Comparison of ENCODE assay signal across 22 mouse cellular contexts in the genomic region with DNA sequence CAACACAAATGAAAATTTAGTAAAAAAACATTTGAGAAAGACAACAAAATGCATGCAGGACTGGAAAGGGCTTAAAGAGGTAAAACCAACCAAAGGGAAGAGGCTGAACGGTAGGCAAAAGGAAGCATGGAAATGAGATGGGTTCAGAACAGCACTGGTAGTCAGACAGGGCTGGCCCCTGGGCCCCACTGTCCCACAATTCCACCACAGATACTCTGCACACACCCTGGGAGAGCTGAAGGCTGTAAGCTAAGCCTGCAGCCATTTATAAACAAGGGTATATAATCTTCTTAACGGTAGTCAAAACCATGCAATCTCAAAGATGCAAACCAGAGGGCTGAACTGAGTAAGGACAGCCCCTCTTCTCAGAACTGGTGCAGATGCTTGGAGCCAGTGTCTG.
A peak's percentile ranks its signal among the peaks of the same experiment; 100 is the strongest.
DNase-seq lines count a peak whose midpoint lies in the region; ATAC-seq lines count a peak whose summit lies in the region.
"Had no signal": no experiment of that assay in that cellular context is flagged by ENCODE, and none has a peak within 500 bp of the region (broad histone marks: within the 10 kb centered on the region; RNA-seq: fewer than 3 reads in every experiment).

No protein-coding gene starts in this region.

- no peaks in the 10 kb centered on the region for H3K9me3 ChIP-seq in liver, embryonic 11.5 days (ENCODE audit: control insufficient read depth, low read length)
- H3K9me3 ChIP-seq in liver, embryonic 15.5 days (replicated peaks), result no peaks in the 10 kb centered on the region
- H3K9me3 ChIP-seq: embryonic facial prominence, embryonic 10.5 days; forebrain, embryonic 13.5 days; heart, embryonic 15.5 days had no signal

- peak; percentile 77 for ATAC-seq in liver, embryonic 11.5 days (replicated peaks; ENCODE audit: low FRiP score)
- peak; percentile 49; the same call in 1 of the 2 replicates for ATAC-seq in liver, embryonic 15.5 days (ENCODE audit: insufficient read depth)
- no peak for ATAC-seq in megakaryocyte progenitor cell, adult 5-6 weeks (replicated peaks; ENCODE audit: poor library complexity)
- ATAC-seq: forebrain, embryonic 13.5 days; forebrain, postnatal 0 days; Patski had no signal

- H3K9ac ChIP-seq in liver, embryonic 11.5 days (ENCODE audit: low read depth, low read length), result no peak overlapping the region
- H3K9ac ChIP-seq in liver, embryonic 15.5 days, result no peak overlapping the region
- H3K9ac ChIP-seq: forebrain, embryonic 13.5 days; forebrain, postnatal 0 days; heart, embryonic 15.5 days had no signal

- no peak overlapping the region for H3K4me2 ChIP-seq in liver, embryonic 11.5 days
- no peak overlapping the region for H3K4me2 ChIP-seq in liver, embryonic 15.5 days
- H3K4me2 ChIP-seq: forebrain, embryonic 13.5 days; heart, embryonic 11.5 days; heart, embryonic 15.5 days had no signal

- H3K27ac ChIP-seq in liver, embryonic 11.5 days (ENCODE audit: low read depth, low read length), result no peak overlapping the region
- no peak overlapping the region for H3K27ac ChIP-seq in liver, embryonic 15.5 days (replicated peaks)
- H3K27ac ChIP-seq: embryonic facial prominence, embryonic 10.5 days; forebrain, embryonic 13.5 days; heart, adult 2 months; heart, embryonic 15.5 days had no signal

- H3K36me3 ChIP-seq in liver, embryonic 11.5 days (ENCODE audit: control insufficient read depth, insufficient read depth, low read length), result no peaks in the 10 kb centered on the region
- H3K36me3 ChIP-seq in liver, embryonic 15.5 days (replicated peaks), result no peaks in the 10 kb centered on the region
- H3K36me3 ChIP-seq: embryonic facial prominence, embryonic 10.5 days; heart, embryonic 15.5 days had no signal

- H3K4me3 ChIP-seq in liver, embryonic 11.5 days (ENCODE audit: low read depth, low read length), result no peak overlapping the region
- H3K4me3 ChIP-seq in liver, embryonic 15.5 days (replicated peaks), result no peak overlapping the region
- H3K4me3 ChIP-seq: embryonic facial prominence, embryonic 10.5 days; forebrain, embryonic 13.5 days; heart, adult 2 months; heart, embryonic 15.5 days had no signal

- DNase-seq in thymus, postnatal 0 days (ENCODE audit: low spot score), result peak; percentile 33
- DNase-seq in thymus, postnatal 10 days (ENCODE audit: low spot score in 2 of 2), result no peak
- no peak for DNase-seq in liver, embryonic 11.5 days (ENCODE audit: low spot score)
- DNase-seq in thymus, postnatal 4 days, result peak; percentile 19
- no peak for DNase-seq in c-Kit-positive CD71-positive TER-119-positive erythroid progenitor cells, embryonic 14.5 days (ENCODE audit: low spot score)
- no peak for DNase-seq in layer of hippocampus, adult 11-12 months (ENCODE audit: low spot score)
- DNase-seq: adrenal gland, adult 2 months; adrenal gland, postnatal 25 days; cerebellum, adult 2 months; cerebellum, postnatal 10 days; forebrain, postnatal 0 days; gastrocnemius, postnatal 14 days; heart, adult 2 months; heart, postnatal 14 days had no signal

- 69% methylated on average over 2 of the region's 2 CpGs for WGBS in liver, embryonic 11.5 days
- WGBS in liver, embryonic 15.5 days (ENCODE audit: insufficient replicate concordance), result 40% methylated on average over 2 of the region's 2 CpGs

- H3K27me3 ChIP-seq in liver, embryonic 11.5 days (replicated peaks; ENCODE audit: control insufficient read depth, insufficient read depth, low read length), result no peaks in the 10 kb centered on the region
- H3K27me3 ChIP-seq in liver, embryonic 15.5 days, result no peaks in the 10 kb centered on the region
- H3K27me3 ChIP-seq: CH12.LX; forebrain, embryonic 13.5 days; heart, embryonic 15.5 days; Patski had no signal

- H3K4me1 ChIP-seq in liver, embryonic 11.5 days (replicated peaks; ENCODE audit: control insufficient read depth, insufficient read depth, low read length), result no peaks in the 10 kb centered on the region
- H3K4me1 ChIP-seq in liver, embryonic 15.5 days (replicated peaks), result peaks cover 21% of the 10 kb centered on the region
- H3K4me1 ChIP-seq: embryonic facial prominence, embryonic 10.5 days; forebrain, embryonic 13.5 days; heart, embryonic 15.5 days had no signal

Comparison
In these comparisons a context has a peak if more than half of its experiments do, and no peak if none do; other contexts are left out.
1. DNase-seq: peak in thymus, postnatal 0 days (single experiment) and thymus, postnatal 4 days (single experiment); none in thymus, postnatal 10 days (0 of 2), liver, embryonic 11.5 days (single experiment), c-Kit-positive CD71-positive TER-119-positive erythroid progenitor cells, embryonic 14.5 days (single experiment) and layer of hippocampus, adult 11-12 months (single experiment).